Mouse (Mus musculus) ES-E14 (cell line): ENCODE measurements at regions not wholly inside any gene's neighbourhood (a gene's known extent, or its start where the extent isn't known, plus 50 kb on each side); places are given as distances from the start of the nearest gene placed in this dataset.

ENCODE experiments used
- DNase-seq: peaks from one replicate; pipeline ENCODE4 v3.0.0-alpha.2; 2013; ENCODE audit warnings: low read depth, low spot score
- H3K27ac ChIP-seq: 2 replicates; pipeline ENCODE4 v1.5.1; 2012; ENCODE audit warnings: low read depth, mild to moderate bottlenecking, low read length, moderate library complexity, mixed read lengths; ENCODE audit not compliant: poor library complexity, insufficient read depth, severe bottlenecking
- H3K36me3 ChIP-seq: 2 replicates; pipeline ENCODE4 v1.6.1; 2012; ENCODE audit warnings: mild to moderate bottlenecking, low read length, moderate library complexity, mixed read lengths; ENCODE audit not compliant: control insufficient read depth, poor library complexity, insufficient read depth, severe bottlenecking
- H3K4me1 ChIP-seq, 2 experiments: fragments of 150-350 bp in 1 of 2; sonication (generic) in 1 of 2; 2 replicates each; pipeline ENCODE4 v1.6.1; 2012; ENCODE audit warnings: low read length in 2 of 2, mild to moderate bottlenecking in 1 of 2, mixed read lengths in 1 of 2; ENCODE audit not compliant: control insufficient read depth in 2 of 2, insufficient read depth in 2 of 2, poor library complexity in 1 of 2
- H3K4me3 ChIP-seq, 2 experiments: fragments of 150-350 bp in 1 of 2; sonication (generic) in 1 of 2; 2 replicates each; pipeline ENCODE4 v1.5.1; 2012; ENCODE audit warnings: low read length in 2 of 2, low read depth in 1 of 2, mild to moderate bottlenecking in 1 of 2, mixed read lengths in 1 of 2; ENCODE audit not compliant: insufficient read depth in 1 of 2, poor library complexity in 1 of 2, severe bottlenecking in 1 of 2
- H3K9ac ChIP-seq: 2 replicates; pipeline ENCODE4 v1.6.1; 2012; ENCODE audit warnings: low read depth, mild to moderate bottlenecking, low read length, mixed read lengths; ENCODE audit not compliant: poor library complexity, insufficient read depth, severe bottlenecking
- H3K9me3 ChIP-seq: fragments of 150-350 bp; sonication (generic); 2 replicates; pipeline ENCODE4 v1.6.1; 2012; ENCODE audit warnings: low read depth, mild to moderate bottlenecking, low read length; ENCODE audit not compliant: control insufficient read depth, insufficient read depth
- ZC3H11A ChIP-seq: IDR thresholded peaks from 2 replicates; pipeline ENCODE4 v1.6.1; 2012; ENCODE audit warnings: low read depth, mild to moderate bottlenecking, inconsistent platforms, low read length, borderline replicate concordance
- ZNF384 ChIP-seq: IDR thresholded peaks from 2 replicates; pipeline ENCODE4 v1.6.1; 2012; ENCODE audit warnings: low read depth, low read length, inconsistent platforms
- in situ Hi-C, 2 experiments: fragments of 600-800 bp; cut with MboI; formaldehyde crosslinking; loops; one replicate each; pipeline ENCODE4 v1.15.1; 2025; ENCODE audit warnings: low sequenced_read_pairs in 2 of 2, inconsistent platforms in 1 of 2; ENCODE audit not compliant: unreplicated experiment in 2 of 2

GRCm38 (mm10) chr17:93762349-93762748, 563.5 kb downstream of the Adcyap1 start:
- Histone ChIP-seq H3K9me3 (no peaks in the 10 kb centered on the region), H3K4me1 (no peaks in the 10 kb centered on the region), H3K9ac (no peak overlapping the region), H3K4me3 (no peak overlapping the region), H3K36me3 (no peaks in the 10 kb centered on the region), H3K27ac (no peak overlapping the region)
- TF ChIP-seq ZNF384 (no peak), ZC3H11A (peak; percentile 42; the same call in 1 of the 2 replicates)
- DNase-seq: peak; percentile 39
- in situ Hi-C loops: no loop called here
